Mouse (Mus musculus) limb, embryonic 13.5 days (tissue): ENCODE results near the gene Fbxo30. TPM values are rescaled to one million over a fixed set of nuclear protein-coding genes. Genes with fewer than 3 reads are reported as not detected.

Source experiments
- ATAC-seq: fragments of 200-750 bp; cut with Nextera tagmentation; 2 replicates; pipeline ENCODE4 v1.8.0; 2017; ENCODE audit warnings: low read depth, moderate number of reproducible peaks, moderate TSS enrichment; ENCODE audit not compliant: low FRiP score
- H3K27ac ChIP-seq: fragments of 300-500 bp; sonication (generic); 2 replicates; pipeline ENCODE4 v1.5.1; 2015; ENCODE audit warnings: inconsistent platforms, mild to moderate bottlenecking, moderate library complexity
- H3K27me3 ChIP-seq: fragments of 300-500 bp; sonication (generic); 2 replicates; pipeline ENCODE4 v1.6.1; 2015; ENCODE audit warnings: mild to moderate bottlenecking, inconsistent platforms
- H3K36me3 ChIP-seq: fragments of 300-500 bp; sonication (generic); 2 replicates; pipeline ENCODE4 v1.6.1; 2015; ENCODE audit warnings: inconsistent platforms, mild to moderate bottlenecking, moderate library complexity
- H3K4me1 ChIP-seq: fragments of 300-500 bp; sonication (generic); 2 replicates; pipeline ENCODE4 v1.6.1; 2015; ENCODE audit warnings: inconsistent platforms
- H3K4me2 ChIP-seq: fragments of 300-500 bp; sonication (generic); replicated peaks from 2 replicates; pipeline ENCODE4 v1.6.1; 2015; ENCODE audit warnings: inconsistent platforms, mild to moderate bottlenecking, moderate library complexity
- H3K4me3 ChIP-seq: fragments of 300-500 bp; sonication (generic); 2 replicates; pipeline ENCODE4 v1.5.1; 2015; ENCODE audit warnings: moderate library complexity, mild to moderate bottlenecking, inconsistent platforms
- H3K9ac ChIP-seq: fragments of 300-500 bp; sonication (generic); 2 replicates; pipeline ENCODE4 v1.6.1; 2015; ENCODE audit warnings: mild to moderate bottlenecking, inconsistent platforms
- H3K9me3 ChIP-seq: fragments of 300-500 bp; sonication (generic); 2 replicates; pipeline ENCODE4 v1.6.1; 2016; ENCODE audit warnings: inconsistent platforms
- WGBS: fragments of 180-500 bp; shearing (Covaris S2); methylation state at CpG from one replicate; pipeline ENCODE4 v1.1.7; 2015; 5-methylcytosine and 5-hydroxymethylcytosine counted together
- polyA plus RNA-seq: library from polyadenylated mRNA; unstranded; fragments of >200 nt; fragmentation: Nextera tagmentation; extraction: Ambion mirVana; gene quantifications from 2 replicates; pipeline ENCODE4 v1.2.1, GENCODE M21; 2015

The Fbxo30 gene
- polyA plus RNA-seq, 1 experiment from 2014 or later, result 45.1 TPM

- peaks cover 4% of the 10 kb centered on the region; the same call in 1 of the 2 replicates for H3K9me3 ChIP-seq
- no peaks in the 10 kb centered on the region for H3K27me3 ChIP-seq
- peaks cover 2% of the 10 kb centered on the region; the same call in 1 of the 2 replicates for H3K4me1 ChIP-seq
- peak within 1 kb of the TSS; percentile 64 for H3K4me3 ChIP-seq
- H3K27ac ChIP-seq, result peak within 1 kb of the TSS; percentile 98
- WGBS, result under 1% methylated on average over 105 of the region's 106 CpGs
- H3K36me3 ChIP-seq, result no peaks in the 10 kb centered on the region
- peak; percentile 98 for ATAC-seq
- H3K9ac ChIP-seq, result peak within 1 kb of the TSS; percentile 92
- peak within 1 kb of the TSS; percentile 66 for H3K4me2 ChIP-seq
These were observed 62.3 kb downstream of the Fbxo30 start, which contains the start of gene Epm2a for GRCm38 (mm10) chr10:11343205-11344141. TSS of gene Epm2a (plus strand) at chr10:11343404.

GRCm38 (mm10) chr10:11344536-11345468 is 63.7 kb downstream of the Fbxo30 start:
- Histone ChIP-seq H3K27ac (no peak overlapping the region), H3K36me3 (no peaks in the 10 kb centered on the region), H3K4me3 (no peak overlapping the region), H3K9me3 (peaks cover 4% of the 10 kb centered on the region; the same call in 1 of the 2 replicates), H3K27me3 (no peaks in the 10 kb centered on the region), H3K9ac (no peak overlapping the region), H3K4me1 (peaks cover 2% of the 10 kb centered on the region; the same call in 1 of the 2 replicates), H3K4me2 (0 out of 2 replicates have a peak overlapping the region, but pooled peaks have one; percentile 66)
- WGBS, result 82% methylated on average over 18 of the region's 18 CpGs
- ATAC-seq, result no peak

Other genes starting within 250 kb of the Fbxo30 start
- 0.03 and 0.13 TPM in 2 replicates for gene Grm1, start 199.0 kb upstream of the Fbxo30 start, polyA plus RNA-seq
- 19.3 and 20.9 TPM in 2 replicates for gene Shprh, start 131.9 kb upstream of the Fbxo30 start, polyA plus RNA-seq
- gene Epm2a, start 62.1 kb downstream of the Fbxo30 start, polyA plus RNA-seq, result 0.37 and 0.40 TPM in 2 replicates